Mouse (Mus musculus) cerebellum, adult 9-10 months (tissue): ENCODE data around the gene Ogdh.

Experiments used
- DNase-seq: peaks from one replicate; pipeline ENCODE4 v3.0.0; 2022

The Ogdh gene

GRCm38 (mm10) chr11:6296077-6296476, 4.6 kb downstream of the Ogdh start:
- no peak for DNase-seq

- no peak for DNase-seq
Measured at GRCm38 (mm10) chr11:6299435-6299834, 8.0 kb downstream of the Ogdh start.

GRCm38 (mm10) chr11:6302793-6303192, 11.4 kb downstream of the Ogdh start:
- DNase-seq, result no peak

- no peak for DNase-seq
Measured at GRCm38 (mm10) chr11:6305943-6306430, 14.6 kb downstream of the Ogdh start.

- DNase-seq, result no peak
Measured at GRCm38 (mm10) chr11:6308181-6308580, 16.7 kb downstream of the Ogdh start.

- DNase-seq, result no peak
Measured at GRCm38 (mm10) chr11:6313874-6314406, 22.5 kb downstream of the Ogdh start.

GRCm38 (mm10) chr11:6316821-6317220, 25.4 kb downstream of the Ogdh start:
- DNase-seq, result no peak

- peak; percentile 70 for DNase-seq
Measured at GRCm38 (mm10) chr11:6318559-6318958, 27.1 kb downstream of the Ogdh start.

- no peak for DNase-seq
Measured at GRCm38 (mm10) chr11:6319374-6319773, 27.9 kb downstream of the Ogdh start.

GRCm38 (mm10) chr11:6322086-6322485, 30.7 kb downstream of the Ogdh start:
- no peak for DNase-seq

- DNase-seq, result no peak
Measured at GRCm38 (mm10) chr11:6323348-6323747, 31.9 kb downstream of the Ogdh start.

GRCm38 (mm10) chr11:6331256-6331655, 39.8 kb downstream of the Ogdh start:
- DNase-seq, result no peak

- no peak for DNase-seq
Measured at GRCm38 (mm10) chr11:6332606-6333005, 41.2 kb downstream of the Ogdh start.

- no peak for DNase-seq
Measured at GRCm38 (mm10) chr11:6333403-6333802, 42.0 kb downstream of the Ogdh start.

- no peak for DNase-seq
Measured at GRCm38 (mm10) chr11:6335321-6335720, 43.9 kb downstream of the Ogdh start.

- no peak for DNase-seq
Measured at GRCm38 (mm10) chr11:6336689-6337088, 45.3 kb downstream of the Ogdh start.

- no peak for DNase-seq
Measured at GRCm38 (mm10) chr11:6345956-6346355, 54.5 kb downstream of the Ogdh start.

GRCm38 (mm10) chr11:6346966-6347365, 55.5 kb downstream of the Ogdh start:
- no peak for DNase-seq

- peak; percentile 69 for DNase-seq
Measured at GRCm38 (mm10) chr11:6348681-6349200, 57.3 kb downstream of the Ogdh start.

GRCm38 (mm10) chr11:6349586-6349985, 58.2 kb downstream of the Ogdh start:
- DNase-seq, result no peak

GRCm38 (mm10) chr11:6355106-6355505, 63.7 kb downstream of the Ogdh start:
- no peak for DNase-seq

GRCm38 (mm10) chr11:6364581-6365275, 73.3 kb downstream of the Ogdh start:
- DNase-seq, result no peak

GRCm38 (mm10) chr11:6365885-6366284, 74.5 kb downstream of the Ogdh start:
- DNase-seq, result peak; percentile 84

- no peak for DNase-seq
Measured at GRCm38 (mm10) chr11:6366434-6366833, 75.0 kb downstream of the Ogdh start.

GRCm38 (mm10) chr11:6367156-6367555, 75.7 kb downstream of the Ogdh start:
- no peak for DNase-seq
